Mouse (Mus musculus): ENCODE measurements at regions not wholly inside any gene's neighbourhood (a gene's known extent, or its start where the extent isn't known, plus 50 kb on each side); places are given as distances from the start of the nearest gene placed in this dataset.

DNA sequence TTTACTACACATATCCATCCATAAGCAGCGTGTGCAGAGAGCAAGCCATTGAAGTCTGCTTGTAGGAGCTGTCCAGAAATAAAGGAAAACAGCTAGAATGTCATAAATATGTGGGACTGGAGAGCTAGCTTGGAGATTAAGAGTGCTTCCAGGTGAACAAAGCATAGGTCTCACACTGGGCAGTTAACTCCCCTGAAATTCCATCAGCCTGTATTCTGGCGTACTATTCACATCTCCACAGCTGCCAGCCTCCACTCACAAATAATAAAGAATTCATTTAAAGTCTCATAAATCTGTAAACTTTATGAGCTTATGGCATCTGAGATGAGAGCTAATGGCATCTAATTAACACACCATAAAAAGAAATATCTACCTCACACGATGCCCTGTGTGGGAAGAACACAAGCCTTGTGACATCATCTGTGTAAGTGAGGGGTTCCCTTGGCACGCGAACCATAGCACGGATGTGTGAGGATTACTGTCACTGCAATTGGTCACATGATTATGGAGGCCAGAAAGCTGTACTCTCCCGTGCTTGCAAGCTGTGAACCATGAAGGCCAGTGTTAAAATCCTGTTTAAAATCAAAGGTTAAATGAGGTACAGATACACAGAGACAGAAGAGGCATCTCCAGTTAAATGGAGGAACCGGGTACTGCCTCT, 394.8 kb downstream of the Lrriq3 start:
- Histone ChIP-seq H3K9ac (no peak overlapping the region), H3K27ac (replicated peaks) (no peak overlapping the region), H3K4me1 (replicated peaks) (peaks cover 18% of the 10 kb centered on the region), H3K27me3 (no peaks in the 10 kb centered on the region), H3K4me2 (no peak overlapping the region), H3K4me3 (no peak overlapping the region), H3K9me3 (no peaks in the 10 kb centered on the region), H3K36me3 (no peaks in the 10 kb centered on the region)
- peak; percentile 88 for ATAC-seq (ENCODE audit: low read depth)
- WGBS: 38% methylated on average over 8 of the region's 8 CpGs

- Histone ChIP-seq H3K27ac (replicated peaks) (no peak overlapping the region), H3K4me1 (replicated peaks) (peaks cover 15% of the 10 kb centered on the region; the same call in 1 of the 2 replicates), H3K36me3 (no peaks in the 10 kb centered on the region), H3K4me2 (no peak overlapping the region), H3K4me3 (no peak overlapping the region), H3K9ac (no peak overlapping the region), H3K9me3 (no peaks in the 10 kb centered on the region), H3K27me3 (no peaks in the 10 kb centered on the region)
- 40% methylated on average over 1 of the region's 1 CpGs for WGBS
- ATAC-seq (ENCODE audit: low read depth): no peak
These were observed 397.4 kb downstream of the Lrriq3 start for GRCm38 (mm10) chr3:155490670-155491069.

GRCm38 (mm10) chr3:155510161-155510857, 417.1 kb downstream of the Lrriq3 start:
- Histone ChIP-seq H3K27ac (replicated peaks) (no peak overlapping the region), H3K4me1 (replicated peaks) (no peaks in the 10 kb centered on the region), H3K9ac (no peak overlapping the region), H3K9me3 (no peaks in the 10 kb centered on the region), H3K4me3 (no peak overlapping the region), H3K27me3 (no peaks in the 10 kb centered on the region), H3K36me3 (no peaks in the 10 kb centered on the region), H3K4me2 (no peak overlapping the region)
- WGBS: 81% methylated on average over 1 of the region's 1 CpGs
- no peak for ATAC-seq (ENCODE audit: low read depth)

GRCm38 (mm10) chr3:155513885-155514284, 420.7 kb downstream of the Lrriq3 start:
- Histone ChIP-seq H3K27me3 (no peaks in the 10 kb centered on the region), H3K9ac (no peak overlapping the region), H3K27ac (replicated peaks) (no peak overlapping the region), H3K4me3 (no peak overlapping the region), H3K4me2 (no peak overlapping the region), H3K4me1 (replicated peaks) (no peaks in the 10 kb centered on the region), H3K36me3 (no peaks in the 10 kb centered on the region), H3K9me3 (no peaks in the 10 kb centered on the region)
- ATAC-seq (ENCODE audit: low read depth): no peak
- WGBS: 83% methylated on average over 2 of the region's 2 CpGs

DNA sequence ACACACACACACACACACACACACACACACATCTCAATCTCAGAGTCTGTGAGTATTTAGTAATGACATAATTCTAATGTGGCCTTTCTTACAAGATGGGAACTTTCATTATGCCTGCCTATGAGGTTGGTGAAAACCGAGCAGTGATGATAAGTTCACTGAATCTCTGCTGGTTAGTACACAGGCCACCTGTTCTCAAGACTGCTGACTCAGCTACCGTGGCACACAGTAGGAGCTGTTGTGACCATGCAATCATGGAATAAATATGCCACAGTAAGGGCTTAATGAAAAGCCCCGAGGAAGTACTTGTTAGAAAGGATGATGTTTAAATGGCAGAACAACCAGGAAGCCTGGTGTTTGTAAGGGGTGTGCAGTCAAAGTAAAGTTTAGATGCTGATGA, 436.1 kb downstream of the Lrriq3 start:
- 76% methylated on average over 3 of the region's 3 CpGs for WGBS
- Histone ChIP-seq H3K36me3 (no peaks in the 10 kb centered on the region), H3K9me3 (no peaks in the 10 kb centered on the region), H3K9ac (no peak overlapping the region), H3K4me1 (replicated peaks) (no peaks in the 10 kb centered on the region), H3K27ac (replicated peaks) (no peak overlapping the region), H3K27me3 (no peaks in the 10 kb centered on the region), H3K4me2 (no peak overlapping the region), H3K4me3 (no peak overlapping the region)
- ATAC-seq (ENCODE audit: low read depth): no peak

DNA sequence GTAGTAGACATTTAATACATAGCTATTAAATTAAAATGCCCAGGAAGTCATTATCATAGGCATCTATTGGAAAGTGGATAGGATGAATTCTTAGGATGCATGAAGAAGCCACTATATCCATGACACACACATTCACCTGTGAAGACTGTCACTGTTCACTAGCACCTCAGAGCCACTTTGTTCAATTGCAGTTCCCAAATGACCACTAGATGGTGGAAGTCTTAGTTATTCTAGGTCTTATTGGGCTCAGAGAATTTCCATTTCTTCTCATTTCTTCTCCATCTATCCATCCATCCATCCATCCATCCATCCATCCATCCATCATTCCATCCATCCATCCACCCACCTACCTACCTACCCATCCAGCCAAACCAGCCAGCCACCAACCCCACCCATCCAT, 437.6 kb downstream of the Lrriq3 start:
- H3K4me3 ChIP-seq: no peak overlapping the region
- H3K27ac ChIP-seq (replicated peaks): no peak overlapping the region
- no peaks in the 10 kb centered on the region for H3K4me1 ChIP-seq (replicated peaks)
- no peak overlapping the region for H3K4me2 ChIP-seq
- no peaks in the 10 kb centered on the region for H3K36me3 ChIP-seq
- no peaks in the 10 kb centered on the region for H3K9me3 ChIP-seq
- no peak for ATAC-seq (ENCODE audit: low read depth)
- H3K9ac ChIP-seq: no peak overlapping the region
- no peaks in the 10 kb centered on the region for H3K27me3 ChIP-seq

DNA sequence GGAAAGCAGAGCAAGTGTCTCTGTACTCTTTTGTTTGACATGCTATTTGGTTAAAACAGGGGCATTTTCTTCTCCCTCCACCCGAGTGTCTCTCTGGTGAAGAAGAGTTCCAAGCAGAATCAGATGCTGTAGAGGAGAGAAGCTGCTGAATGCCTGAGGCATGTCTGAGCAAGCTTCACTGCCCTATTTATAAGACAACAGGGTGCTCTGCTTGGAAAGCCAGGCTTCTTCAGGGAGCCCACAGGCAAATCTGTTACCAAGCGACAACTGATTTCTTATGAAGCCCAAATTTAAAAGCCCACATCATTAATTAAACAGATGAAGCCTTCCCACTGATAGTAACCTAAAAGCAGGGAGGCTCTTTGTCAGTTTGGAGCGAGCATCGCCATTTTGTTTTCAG, 438.8 kb downstream of the Lrriq3 start:
- no peaks in the 10 kb centered on the region for H3K9me3 ChIP-seq
- no peak overlapping the region for H3K4me2 ChIP-seq
- no peaks in the 10 kb centered on the region for H3K27me3 ChIP-seq
- no peaks in the 10 kb centered on the region for H3K36me3 ChIP-seq
- no peak overlapping the region for H3K9ac ChIP-seq
- no peaks in the 10 kb centered on the region for H3K4me1 ChIP-seq (replicated peaks)
- no peak overlapping the region for H3K4me3 ChIP-seq
- H3K27ac ChIP-seq (replicated peaks): no peak overlapping the region
- WGBS: 63% methylated on average over 4 of the region's 4 CpGs
- no peak for ATAC-seq (ENCODE audit: low read depth)

- Histone ChIP-seq H3K4me2 (no peak overlapping the region), H3K36me3 (no peaks in the 10 kb centered on the region), H3K4me3 (no peak overlapping the region), H3K9ac (no peak overlapping the region), H3K9me3 (no peaks in the 10 kb centered on the region), H3K4me1 (replicated peaks) (no peaks in the 10 kb centered on the region), H3K27me3 (no peaks in the 10 kb centered on the region), H3K27ac (replicated peaks) (no peak overlapping the region)
- ATAC-seq (ENCODE audit: low read depth): no peak
- 91% methylated on average over 6 of the region's 6 CpGs for WGBS
These were observed 455.0 kb downstream of the Lrriq3 start for GRCm38 (mm10) chr3:155548204-155548603.

GRCm38 (mm10) chr3:155577111-155577510, 483.9 kb downstream of the Lrriq3 start:
- H3K36me3 ChIP-seq: no peaks in the 10 kb centered on the region
- no peaks in the 10 kb centered on the region for H3K9me3 ChIP-seq
- no peaks in the 10 kb centered on the region for H3K27me3 ChIP-seq
- H3K9ac ChIP-seq: no peak overlapping the region
- no peak for ATAC-seq (ENCODE audit: low read depth)
- peaks cover 7% of the 10 kb centered on the region for H3K4me1 ChIP-seq (replicated peaks)
- H3K27ac ChIP-seq (replicated peaks): no peak overlapping the region
- no peak overlapping the region for H3K4me2 ChIP-seq
- 8% methylated on average over 2 of the region's 2 CpGs for WGBS
- no peak overlapping the region for H3K4me3 ChIP-seq

- Histone ChIP-seq H3K4me2 (no peak overlapping the region), H3K9ac (no peak overlapping the region), H3K4me1 (replicated peaks) (no peaks in the 10 kb centered on the region), H3K27me3 (no peaks in the 10 kb centered on the region), H3K4me3 (no peak overlapping the region), H3K9me3 (no peaks in the 10 kb centered on the region), H3K27ac (replicated peaks) (no peak overlapping the region), H3K36me3 (no peaks in the 10 kb centered on the region)
- WGBS: 70% methylated on average over 1 of the region's 1 CpGs
- no peak for ATAC-seq (ENCODE audit: low read depth)
These were observed 510.8 kb downstream of the Lrriq3 start for GRCm38 (mm10) chr3:155604001-155604400.
